Mouse (Mus musculus): ENCODE results near the gene Zranb3. TPM values are rescaled to one million over a fixed set of nuclear protein-coding genes. Genes with fewer than 3 reads are reported as not detected.
"Not testable (repeated sequence)": the region's sequence is repeated elsewhere in the genome, so short reads cannot be mapped to it uniquely, and the experiment has no call there.

Gene Zranb3
- polyA plus RNA-seq, 1 experiment from 2014 or later: 4.9 TPM

- H3K9me3 ChIP-seq; ATAC-seq (replicated peaks); H3K36me3 ChIP-seq; H3K27ac ChIP-seq (replicated peaks); H3K4me2 ChIP-seq (replicated peaks); H3K9ac ChIP-seq (replicated peaks); H3K4me1 ChIP-seq; H3K4me3 ChIP-seq; H3K27me3 ChIP-seq: not testable (repeated sequence)
- 91% methylated on average over 11 of the region's 11 CpGs for WGBS
Measured at GRCm38 (mm10) chr1:128006042-128006600, 96.7 kb downstream of the Zranb3 start.

GRCm38 (mm10) chr1:128004371-128004720 is 98.5 kb downstream of the Zranb3 start:
- 66% methylated on average over 2 of the region's 2 CpGs for WGBS
- ATAC-seq (replicated peaks): peak; percentile 58; the same call in 1 of the 2 replicates

GRCm38 (mm10) chr1:128003712-128004370 is 99.0 kb downstream of the Zranb3 start:
- no peaks in the 10 kb centered on the region for H3K27me3 ChIP-seq
- H3K27ac ChIP-seq (replicated peaks): peak overlapping the region; percentile 64
- peaks cover 6% of the 10 kb centered on the region; the same call in 1 of the 2 replicates for H3K4me1 ChIP-seq
- 73% methylated on average over 4 of the region's 4 CpGs for WGBS
- no peak overlapping the region for H3K4me2 ChIP-seq (replicated peaks)
- peak; percentile 59 for ATAC-seq (replicated peaks)
- no peak overlapping the region for H3K9ac ChIP-seq (replicated peaks)
- no peaks in the 10 kb centered on the region for H3K36me3 ChIP-seq
- no peak overlapping the region for H3K4me3 ChIP-seq
- no peaks in the 10 kb centered on the region for H3K9me3 ChIP-seq

More at GRCm38 (mm10) chr1:128004371-128004720, 98.5 kb downstream of the Zranb3 start:
- H3K4me2 ChIP-seq (replicated peaks): no peak overlapping the region
- no peaks in the 10 kb centered on the region for H3K9me3 ChIP-seq
- no peak overlapping the region for H3K4me3 ChIP-seq
- peaks cover 6% of the 10 kb centered on the region; the same call in 1 of the 2 replicates for H3K4me1 ChIP-seq
- H3K27me3 ChIP-seq: no peaks in the 10 kb centered on the region
- peak overlapping the region; percentile 64 for H3K27ac ChIP-seq (replicated peaks)
- no peak overlapping the region for H3K9ac ChIP-seq (replicated peaks)
- no peaks in the 10 kb centered on the region for H3K36me3 ChIP-seq

GRCm38 (mm10) chr1:128002159-128002558 is 100.7 kb downstream of the Zranb3 start:
- Histone ChIP-seq H3K4me1 (peaks cover 6% of the 10 kb centered on the region; the same call in 1 of the 2 replicates), H3K4me3 (no peak overlapping the region), H3K27ac (replicated peaks) (no peak overlapping the region), H3K27me3 (no peaks in the 10 kb centered on the region), H3K9ac (replicated peaks) (no peak overlapping the region), H3K9me3 (no peaks in the 10 kb centered on the region), H3K4me2 (replicated peaks) (no peak overlapping the region), H3K36me3 (no peaks in the 10 kb centered on the region)
- ATAC-seq (replicated peaks): no peak
- WGBS: 93% methylated on average over 2 of the region's 2 CpGs

- not testable (repeated sequence) for ATAC-seq (replicated peaks)
- 87% methylated on average over 4 of the region's 4 CpGs for WGBS
Measured at GRCm38 (mm10) chr1:128000931-128001330, 101.9 kb downstream of the Zranb3 start.

GRCm38 (mm10) chr1:127993892-127994291 is 109.0 kb downstream of the Zranb3 start:
- no peak overlapping the region for H3K4me3 ChIP-seq
- no peak overlapping the region for H3K27ac ChIP-seq (replicated peaks)
- no peaks in the 10 kb centered on the region for H3K27me3 ChIP-seq
- H3K4me2 ChIP-seq (replicated peaks): no peak overlapping the region
- no peaks in the 10 kb centered on the region for H3K36me3 ChIP-seq
- H3K4me1 ChIP-seq: peaks cover 11% of the 10 kb centered on the region
- WGBS: 91% methylated on average over 4 of the region's 4 CpGs
- no peak for ATAC-seq (replicated peaks)
- H3K9me3 ChIP-seq: no peaks in the 10 kb centered on the region
- H3K9ac ChIP-seq (replicated peaks): no peak overlapping the region

More at GRCm38 (mm10) chr1:128000931-128001330, 101.9 kb downstream of the Zranb3 start:
- H3K36me3 ChIP-seq; H3K9me3 ChIP-seq; H3K27ac ChIP-seq (replicated peaks); H3K27me3 ChIP-seq; H3K4me3 ChIP-seq; H3K4me1 ChIP-seq; H3K4me2 ChIP-seq (replicated peaks); H3K9ac ChIP-seq (replicated peaks): not testable (repeated sequence)

GRCm38 (mm10) chr1:127989876-127990731 is 112.7 kb downstream of the Zranb3 start:
- ATAC-seq (replicated peaks): peak; percentile 87
- Histone ChIP-seq H3K9me3 (no peaks in the 10 kb centered on the region), H3K27me3 (no peaks in the 10 kb centered on the region), H3K27ac (replicated peaks) (peak overlapping the region; percentile 85), H3K36me3 (no peaks in the 10 kb centered on the region), H3K4me3 (no peak overlapping the region), H3K9ac (replicated peaks) (no peak overlapping the region), H3K4me2 (replicated peaks) (0 out of 2 replicates have a peak overlapping the region, but pooled peaks have one; percentile 2), H3K4me1 (peaks cover 11% of the 10 kb centered on the region)
- WGBS: 37% methylated on average over 9 of the region's 9 CpGs

GRCm38 (mm10) chr1:127989387-127989786 is 113.5 kb downstream of the Zranb3 start:
- 77% methylated on average over 4 of the region's 4 CpGs for WGBS
- Histone ChIP-seq H3K9ac (replicated peaks) (no peak overlapping the region), H3K4me1 (peaks cover 11% of the 10 kb centered on the region), H3K4me2 (replicated peaks) (no peak overlapping the region), H3K27me3 (no peaks in the 10 kb centered on the region), H3K4me3 (no peak overlapping the region), H3K27ac (replicated peaks) (peak overlapping the region; percentile 85), H3K36me3 (no peaks in the 10 kb centered on the region), H3K9me3 (no peaks in the 10 kb centered on the region)
- ATAC-seq (replicated peaks): no peak

GRCm38 (mm10) chr1:127988246-127988645 is 114.6 kb downstream of the Zranb3 start:
- no peak overlapping the region for H3K27ac ChIP-seq (replicated peaks)
- WGBS: 82% methylated on average over 3 of the region's 3 CpGs
- no peaks in the 10 kb centered on the region for H3K36me3 ChIP-seq
- no peak overlapping the region for H3K9ac ChIP-seq (replicated peaks)
- H3K9me3 ChIP-seq: no peaks in the 10 kb centered on the region
- no peak overlapping the region for H3K4me2 ChIP-seq (replicated peaks)
- no peak overlapping the region for H3K4me3 ChIP-seq
- H3K4me1 ChIP-seq: peaks cover 11% of the 10 kb centered on the region
- no peak for ATAC-seq (replicated peaks)
- no peaks in the 10 kb centered on the region for H3K27me3 ChIP-seq

GRCm38 (mm10) chr1:127985391-127985790 is 117.5 kb downstream of the Zranb3 start:
- ATAC-seq (replicated peaks): no peak
- no peak overlapping the region for H3K27ac ChIP-seq (replicated peaks)
- H3K9me3 ChIP-seq: no peaks in the 10 kb centered on the region
- no peak overlapping the region for H3K4me2 ChIP-seq (replicated peaks)
- H3K27me3 ChIP-seq: no peaks in the 10 kb centered on the region
- no peak overlapping the region for H3K4me3 ChIP-seq
- H3K9ac ChIP-seq (replicated peaks): no peak overlapping the region
- no peaks in the 10 kb centered on the region for H3K36me3 ChIP-seq
- 51% methylated on average over 3 of the region's 3 CpGs for WGBS
- H3K4me1 ChIP-seq: peaks cover 7% of the 10 kb centered on the region

GRCm38 (mm10) chr1:127983274-127983993 is 119.4 kb downstream of the Zranb3 start:
- Histone ChIP-seq H3K36me3 (no peaks in the 10 kb centered on the region), H3K4me1 (no peaks in the 10 kb centered on the region), H3K4me3 (no peak overlapping the region), H3K9me3 (no peaks in the 10 kb centered on the region), H3K9ac (replicated peaks) (no peak overlapping the region), H3K27ac (replicated peaks) (no peak overlapping the region), H3K27me3 (no peaks in the 10 kb centered on the region), H3K4me2 (replicated peaks) (no peak overlapping the region)
- WGBS: 92% methylated on average over 5 of the region's 5 CpGs
- ATAC-seq (replicated peaks): no peak

All from forebrain, embryonic 15.5 days (tissue).